Mouse (Mus musculus) ES-Bruce4 (cell line): Measurements from ENCODE around the gene Ptf1a. TPM values are rescaled to one million over a fixed set of nuclear protein-coding genes. Genes with fewer than 3 reads are reported as not detected.

Experiments used
- H3K27ac ChIP-seq: 2 replicates; pipeline ENCODE4 v1.5.1; 2012; ENCODE audit warnings: low read length, inconsistent platforms; ENCODE audit not compliant: insufficient read depth
- H3K27me3 ChIP-seq: 2 replicates; pipeline ENCODE4 v1.6.1; 2012; ENCODE audit warnings: mild to moderate bottlenecking, low read length, inconsistent platforms; ENCODE audit not compliant: control insufficient read depth, poor library complexity, insufficient read depth, severe bottlenecking
- H3K36me3 ChIP-seq: 2 replicates; pipeline ENCODE4 v1.6.1; 2012; ENCODE audit warnings: inconsistent platforms, mild to moderate bottlenecking, low read length, moderate library complexity; ENCODE audit not compliant: control insufficient read depth, poor library complexity, insufficient read depth, severe bottlenecking
- H3K4me1 ChIP-seq: one replicate; pipeline ENCODE4 v1.8.1; 2011; ENCODE audit warnings: low read length; ENCODE audit not compliant: control insufficient read depth, insufficient read depth
- H3K4me3 ChIP-seq: 2 replicates; pipeline ENCODE4 v1.5.1; 2011; ENCODE audit warnings: low read depth, mild to moderate bottlenecking, low read length
- H3K9ac ChIP-seq: 2 replicates; pipeline ENCODE4 v1.6.1; 2012; ENCODE audit warnings: low read depth, mild to moderate bottlenecking, inconsistent platforms; ENCODE audit not compliant: poor library complexity, severe bottlenecking
- H3K9me3 ChIP-seq: replicated peaks from 2 replicates; pipeline ENCODE4 v1.6.1; 2012; ENCODE audit warnings: mild to moderate bottlenecking, low read length, inconsistent platforms; ENCODE audit not compliant: control insufficient read depth, poor library complexity, insufficient read depth, severe bottlenecking
- CTCF ChIP-seq: IDR thresholded peaks from one replicate; pipeline ENCODE4 v1.8.1; 2011; ENCODE audit warnings: low read depth, low read length
- EP300 ChIP-seq: IDR thresholded peaks from 2 replicates; pipeline ENCODE4 v1.6.1; 2011; ENCODE audit warnings: low read depth, low read length; ENCODE audit not compliant: insufficient read depth
- POLR2A ChIP-seq: IDR thresholded peaks from one replicate; pipeline ENCODE4 v1.8.1; 2011; ENCODE audit warnings: low read length; ENCODE audit not compliant: insufficient read depth
- polyA plus RNA-seq: library from polyadenylated mRNA; stranded (reverse); fragments of >200 nt; gene quantifications from 2 replicates; pipeline ENCODE4 v1.2.4, GENCODE M21; 2011; ENCODE audit warnings: low read depth; ENCODE audit not compliant: missing spikeins, insufficient read depth, insufficient read length

The Ptf1a gene
- polyA plus RNA-seq, 1 experiment = not detected

GRCm38 (mm10) chr2:19416066-19416465 lies 29.4 kb upstream of the Ptf1a start:
- Histone ChIP-seq H3K9ac (no peak overlapping the region), H3K27me3 (peaks cover 3% of the 10 kb centered on the region; the same call in 1 of the 2 replicates), H3K4me1 (no peaks in the 10 kb centered on the region), H3K27ac (no peak overlapping the region), H3K4me3 (no peak overlapping the region), H3K36me3 (no peaks in the 10 kb centered on the region), H3K9me3 (peaks cover 8% of the 10 kb centered on the region)
- no peak for TF ChIP-seq EP300
- no peak for TF ChIP-seq CTCF
- no peak for TF ChIP-seq POLR2A

- H3K36me3 ChIP-seq = no peaks in the 10 kb centered on the region
- H3K9ac ChIP-seq = no peak overlapping the region
- TF ChIP-seq EP300 (no peak), POLR2A (no peak), CTCF (no peak)
- no peak overlapping the region for H3K27ac ChIP-seq
- H3K9me3 ChIP-seq = no peaks in the 10 kb centered on the region
- no peak overlapping the region for H3K4me3 ChIP-seq
- no peaks in the 10 kb centered on the region for H3K4me1 ChIP-seq
- H3K27me3 ChIP-seq = peaks cover 3% of the 10 kb centered on the region; the same call in 1 of the 2 replicates
Observed at GRCm38 (mm10) chr2:19419686-19420345, 25.6 kb upstream of the Ptf1a start.

GRCm38 (mm10) chr2:19422226-19422625 lies 23.2 kb upstream of the Ptf1a start:
- Histone ChIP-seq H3K4me3 (no peak overlapping the region), H3K27me3 (peaks cover 2% of the 10 kb centered on the region; the same call in 1 of the 2 replicates), H3K27ac (no peak overlapping the region), H3K4me1 (no peaks in the 10 kb centered on the region), H3K9me3 (no peaks in the 10 kb centered on the region), H3K36me3 (no peaks in the 10 kb centered on the region), H3K9ac (no peak overlapping the region)
- TF ChIP-seq CTCF (no peak), EP300 (no peak), POLR2A (no peak)

GRCm38 (mm10) chr2:19423086-19423485 lies 22.4 kb upstream of the Ptf1a start:
- TF ChIP-seq EP300 (no peak), CTCF (no peak), POLR2A (no peak)
- Histone ChIP-seq H3K9me3 (no peaks in the 10 kb centered on the region), H3K36me3 (no peaks in the 10 kb centered on the region), H3K27ac (no peak overlapping the region), H3K27me3 (no peaks in the 10 kb centered on the region; the same call in 1 of the 2 replicates), H3K4me1 (no peaks in the 10 kb centered on the region), H3K4me3 (no peak overlapping the region), H3K9ac (no peak overlapping the region)

- Histone ChIP-seq H3K9ac (no peak overlapping the region), H3K27ac (no peak overlapping the region), H3K9me3 (no peaks in the 10 kb centered on the region), H3K4me1 (no peaks in the 10 kb centered on the region), H3K36me3 (no peaks in the 10 kb centered on the region), H3K27me3 (peaks cover 7% of the 10 kb centered on the region; the same call in 1 of the 2 replicates), H3K4me3 (no peak overlapping the region)
- no peak for TF ChIP-seq POLR2A
Observed at GRCm38 (mm10) chr2:19429031-19429430, 16.4 kb upstream of the Ptf1a start.

- Histone ChIP-seq H3K36me3 (no peaks in the 10 kb centered on the region), H3K27me3 (peaks cover 7% of the 10 kb centered on the region; the same call in 1 of the 2 replicates), H3K4me3 (no peak overlapping the region), H3K27ac (no peak overlapping the region), H3K4me1 (no peaks in the 10 kb centered on the region), H3K9ac (no peak overlapping the region), H3K9me3 (no peaks in the 10 kb centered on the region)
- TF ChIP-seq EP300 (no peak), CTCF (no peak), POLR2A (no peak)
Observed at GRCm38 (mm10) chr2:19429691-19430690, 15.5 kb upstream of the Ptf1a start.
